ENCODE assay signal across 35 mouse cellular contexts in the genomic region with DNA sequence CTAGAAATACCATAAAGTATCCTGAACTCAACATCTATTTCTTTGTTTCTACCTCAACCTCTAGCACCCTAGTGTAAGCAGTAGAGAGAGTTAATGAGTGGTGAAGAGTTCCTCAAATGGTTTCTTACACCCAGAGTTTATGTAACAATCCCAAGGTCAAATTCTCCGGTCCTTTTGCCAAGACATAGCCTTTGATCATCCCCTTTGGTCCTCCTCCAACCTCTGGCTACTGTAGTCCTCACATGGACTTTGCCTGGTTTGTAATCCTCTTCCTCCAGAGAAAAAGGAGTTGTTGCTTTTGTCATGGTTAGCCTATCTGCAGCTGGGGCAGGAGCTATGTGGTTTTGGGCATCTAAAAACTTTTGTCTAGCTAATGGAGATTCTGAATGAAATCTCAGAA. TPM values are rescaled to one million over a fixed set of nuclear protein-coding genes. Genes with fewer than 3 reads are reported as not detected.
DNase-seq lines count a peak whose midpoint lies in the region; ATAC-seq and TF ChIP-seq lines count a peak whose summit lies in the region.
"Had no signal": no experiment of that assay in that cellular context is flagged by ENCODE, and none has a peak within 500 bp of the region (broad histone marks: within the 10 kb centered on the region; RNA-seq: fewer than 3 reads in every experiment).

No protein-coding gene starts in this region.

- no peak for TF ChIP-seq POLR2A in liver, adult 2 months (IDR thresholded peaks at IDR 0.05; ENCODE audit: extremely low read depth, insufficient read depth, low read length)
- no peak for TF ChIP-seq POLR2A in thymus, adult 2 months (IDR thresholded peaks at IDR 0.05; ENCODE audit: control insufficient read depth, extremely low read depth, insufficient read depth, low read length, poor library complexity)

- no peak overlapping the region for H3K4me3 ChIP-seq in kidney, embryonic 16.5 days (ENCODE audit: low read length)
- H3K4me3 ChIP-seq in liver, adult 2 months (ENCODE audit: insufficient read depth, low read depth, low read length), result no peak overlapping the region
- no peak overlapping the region for H3K4me3 ChIP-seq in liver, embryonic 11.5 days (ENCODE audit: low read depth, low read length)
- H3K4me3 ChIP-seq in thymus, adult 2 months (ENCODE audit: control insufficient read depth, insufficient read depth, low read length), result no peak overlapping the region
- H3K4me3 ChIP-seq: forebrain, embryonic 13.5 days; heart, embryonic 10.5 days; heart, embryonic 15.5 days; hindbrain, embryonic 12.5 days; intestine, embryonic 15.5 days; midbrain, embryonic 13.5 days; neural tube, embryonic 13.5 days; stomach, embryonic 15.5 days had no signal

- WGBS in kidney, embryonic 16.5 days, result 89% methylated on average over 1 of the region's 1 CpGs
- 7% methylated on average over 1 of the region's 1 CpGs for WGBS in liver, adult 2 months
- 95% methylated on average over 1 of the region's 1 CpGs for WGBS in liver, embryonic 11.5 days
- WGBS in thymus, adult 2 months, result 91% methylated on average over 1 of the region's 1 CpGs

- H3K4me2 ChIP-seq in kidney, embryonic 16.5 days (replicated peaks; ENCODE audit: low read depth, low read length), result no peak overlapping the region
- H3K4me2 ChIP-seq in liver, embryonic 11.5 days, result no peak overlapping the region
- H3K4me2 ChIP-seq: forebrain, embryonic 13.5 days; heart, embryonic 15.5 days; hindbrain, embryonic 12.5 days; intestine, embryonic 15.5 days; midbrain, embryonic 13.5 days; neural tube, embryonic 13.5 days; stomach, embryonic 15.5 days had no signal

- H3K27ac ChIP-seq in kidney, embryonic 16.5 days (ENCODE audit: low read length), result no peak overlapping the region
- peak overlapping the region; percentile 61 for H3K27ac ChIP-seq in liver, adult 2 months (replicated peaks; ENCODE audit: insufficient read depth, low read depth, low read length)
- H3K27ac ChIP-seq in liver, embryonic 11.5 days (ENCODE audit: low read depth, low read length), result no peak overlapping the region
- no peak overlapping the region for H3K27ac ChIP-seq in thymus, adult 2 months (ENCODE audit: control insufficient read depth, insufficient read depth, low read length)
- H3K27ac ChIP-seq: forebrain, embryonic 13.5 days; heart, embryonic 10.5 days; heart, embryonic 15.5 days; hindbrain, embryonic 12.5 days; hindbrain, postnatal 0 days; intestine, embryonic 15.5 days; midbrain, embryonic 13.5 days; neural tube, embryonic 13.5 days; stomach, embryonic 15.5 days had no signal

- no peaks in the 10 kb centered on the region for H3K9me3 ChIP-seq in kidney, embryonic 16.5 days (ENCODE audit: low read length)
- no peaks in the 10 kb centered on the region for H3K9me3 ChIP-seq in liver, embryonic 11.5 days (ENCODE audit: control insufficient read depth, low read length)
- H3K9me3 ChIP-seq: forebrain, embryonic 13.5 days; heart, embryonic 10.5 days; heart, embryonic 15.5 days; hindbrain, embryonic 12.5 days; intestine, embryonic 15.5 days; midbrain, embryonic 13.5 days; neural tube, embryonic 13.5 days; stomach, embryonic 15.5 days had no signal

- H3K27me3 ChIP-seq in kidney, embryonic 16.5 days (ENCODE audit: insufficient read depth, low read length), result no peaks in the 10 kb centered on the region
- no peaks in the 10 kb centered on the region for H3K27me3 ChIP-seq in liver, adult 2 months (ENCODE audit: control insufficient read depth, insufficient read depth, low read length)
- no peaks in the 10 kb centered on the region for H3K27me3 ChIP-seq in liver, embryonic 11.5 days (replicated peaks; ENCODE audit: control insufficient read depth, insufficient read depth, low read length)
- no peaks in the 10 kb centered on the region for H3K27me3 ChIP-seq in thymus, adult 2 months (ENCODE audit: control insufficient read depth, insufficient read depth, low read length)
- H3K27me3 ChIP-seq: CH12.LX; forebrain, embryonic 13.5 days; heart, embryonic 15.5 days; hindbrain, embryonic 12.5 days; intestine, embryonic 15.5 days; midbrain, embryonic 13.5 days; neural tube, embryonic 13.5 days; stomach, embryonic 15.5 days had no signal

- peaks cover 12% of the 10 kb centered on the region for H3K36me3 ChIP-seq in kidney, embryonic 16.5 days (ENCODE audit: insufficient read depth, low read length)
- no peaks in the 10 kb centered on the region for H3K36me3 ChIP-seq in liver, adult 2 months (ENCODE audit: control insufficient read depth, insufficient read depth, low read length)
- H3K36me3 ChIP-seq in liver, embryonic 11.5 days (ENCODE audit: control insufficient read depth, insufficient read depth, low read length), result peaks cover 7% of the 10 kb centered on the region
- H3K36me3 ChIP-seq in thymus, adult 2 months (ENCODE audit: control insufficient read depth, insufficient read depth, low read length), result peaks cover 5% of the 10 kb centered on the region

- H3K4me1 ChIP-seq in kidney, embryonic 16.5 days (ENCODE audit: insufficient read depth, low read length), result peaks cover 15% of the 10 kb centered on the region
- peaks cover 19% of the 10 kb centered on the region for H3K4me1 ChIP-seq in liver, adult 2 months (ENCODE audit: control insufficient read depth, insufficient read depth, low read length)
- peaks cover 9% of the 10 kb centered on the region; the same call in 1 of the 2 replicates for H3K4me1 ChIP-seq in liver, embryonic 11.5 days (replicated peaks; ENCODE audit: control insufficient read depth, insufficient read depth, low read length)
- peaks cover 9% of the 10 kb centered on the region for H3K4me1 ChIP-seq in thymus, adult 2 months (replicated peaks; ENCODE audit: control insufficient read depth, insufficient read depth, low read length)

- DNase-seq in adrenal gland, adult (ENCODE audit: inconsistent age in 2 of 2, low spot score in 1 of 2), result peak; percentile 32 to 71
- DNase-seq in adrenal gland, postnatal 14 days, result no peak
- peak; percentile 84 for DNase-seq in kidney, adult 11 months
- peak; percentile 95 for DNase-seq in liver, adult 2 months (ENCODE audit: extremely low read depth, low read depth, low spot score)
- DNase-seq in liver, embryonic 11.5 days (ENCODE audit: low spot score), result no peak
- DNase-seq in thymus, adult 2 months, result no peak
- DNase-seq: adrenal gland, postnatal 10 days; cerebellum, adult 11-12 months; cerebellum, postnatal 10 days; gastrocnemius, postnatal 14 days; liver; retina, postnatal 1 day; right cerebral cortex, postnatal 14 days; thymus, postnatal 14 days had no signal

- no peak overlapping the region for H3K9ac ChIP-seq in kidney, embryonic 16.5 days (replicated peaks; ENCODE audit: low read length)
- H3K9ac ChIP-seq in liver, adult 2 months (ENCODE audit: low read depth, low read length), result no peak overlapping the region
- H3K9ac ChIP-seq in liver, embryonic 11.5 days (ENCODE audit: low read depth, low read length), result no peak overlapping the region
- H3K9ac ChIP-seq: forebrain, embryonic 13.5 days; heart, embryonic 15.5 days; hindbrain, embryonic 12.5 days; intestine, embryonic 15.5 days; midbrain, embryonic 13.5 days; neural tube, embryonic 13.5 days; stomach, embryonic 15.5 days had no signal

- TF ChIP-seq CTCF in liver, adult 2 months (IDR thresholded peaks at IDR 0.05; ENCODE audit: low read depth, low read length), result no peak
- TF ChIP-seq CTCF in thymus, adult 2 months (IDR thresholded peaks at IDR 0.05; ENCODE audit: borderline replicate concordance, control insufficient read depth, extremely low read depth, insufficient read depth, low read length, poor library complexity), result no peak

- no peaks in the 10 kb centered on the region for H3K79me2 ChIP-seq in liver, adult 2 months (ENCODE audit: control insufficient read depth, insufficient read depth, low read length)

- ATAC-seq in kidney, embryonic 16.5 days (ENCODE audit: low FRiP score, low TSS enrichment), result no peak
- ATAC-seq in liver, embryonic 11.5 days (replicated peaks; ENCODE audit: low FRiP score), result no peak
- ATAC-seq: activated CD4-positive, CD25-positive, alpha-beta regulatory T cell, adult 4 months; forebrain, embryonic 13.5 days; hindbrain, postnatal 0 days; intestine, embryonic 15.5 days; midbrain, embryonic 13.5 days had no signal

RNA-seq across cellular contexts. Expression of gene Armc5, which starts 1.7 kb away (rescaled TPM):
- total RNA-seq in adrenal gland, postnatal 14 days (2021), result 16.2 and 18.7 TPM in 2 replicates
- polyA plus RNA-seq in kidney, embryonic 16.5 days (2015; fragmentation: Nextera tagmentation; extraction: Ambion mirVana), result 19.7 and 21.7 TPM in 2 replicates
- 2.1 and 3.2 TPM in 2 replicates for total RNA-seq in liver, adult 2 months (2014; rRNA removed)
- 11.3 and 12.7 TPM in 2 replicates for polyA plus RNA-seq in liver, adult 2 months (2012; rRNA removed)
- 15.1 and 15.8 TPM in 2 replicates for polyA plus RNA-seq in liver, embryonic 11.5 days (2014; fragmentation: Nextera tagmentation; extraction: Ambion mirVana)
- 68.6 and 85.1 TPM in 2 replicates for polyA plus RNA-seq in thymus, adult 2 months (2012; rRNA removed)

RNA-seq across cellular contexts. Expression of gene 9130023H24Rik, which starts 2.4 kb away (rescaled TPM):
- total RNA-seq in adrenal gland, postnatal 14 days (2021), result 6.9 and 7.2 TPM in 2 replicates
- polyA plus RNA-seq in kidney, embryonic 16.5 days (2015; fragmentation: Nextera tagmentation; extraction: Ambion mirVana), result 8.7 and 8.8 TPM in 2 replicates
- 1.8 and 2.4 TPM in 2 replicates for total RNA-seq in liver, adult 2 months (2014; rRNA removed)
- polyA plus RNA-seq in liver, adult 2 months (2012; rRNA removed), result 0.91 and 1.4 TPM in 2 replicates
- 3.8 and 4.5 TPM in 2 replicates for polyA plus RNA-seq in liver, embryonic 11.5 days (2014; fragmentation: Nextera tagmentation; extraction: Ambion mirVana)
- polyA plus RNA-seq in thymus, adult 2 months (2012; rRNA removed), result 2.4 and 2.5 TPM in 2 replicates

RNA-seq across cellular contexts. Expression of gene Tgfb1i1, which starts 11.1 kb away (rescaled TPM):
- 30.0 and 32.3 TPM in 2 replicates for total RNA-seq in adrenal gland, postnatal 14 days (2021)
- 104 and 111 TPM in 2 replicates for polyA plus RNA-seq in kidney, embryonic 16.5 days (2015; fragmentation: Nextera tagmentation; extraction: Ambion mirVana)
- 0.65 and 1.1 TPM in 2 replicates for total RNA-seq in liver, adult 2 months (2014; rRNA removed)
- polyA plus RNA-seq in liver, adult 2 months (2012; rRNA removed), result 1.6 and 2.0 TPM in 2 replicates
- 35.3 and 38.2 TPM in 2 replicates for polyA plus RNA-seq in liver, embryonic 11.5 days (2014; fragmentation: Nextera tagmentation; extraction: Ambion mirVana)
- polyA plus RNA-seq in thymus, adult 2 months (2012; rRNA removed), result 21.0 and 25.4 TPM in 2 replicates
- total RNA-seq: CH12.LX had no signal

RNA-seq across cellular contexts. Expression of gene Cox6a2, which starts 29.3 kb away (rescaled TPM):
- total RNA-seq in adrenal gland, postnatal 14 days (2021), result not detected in 2 replicates
- 1.7 and 3.0 TPM in 2 replicates for polyA plus RNA-seq in kidney, embryonic 16.5 days (2015; fragmentation: Nextera tagmentation; extraction: Ambion mirVana)
- total RNA-seq in liver, adult 2 months (2014; rRNA removed), result 0.28 TPM in 1 of 2 replicates, not detected in the other
- 0.18 and 0.45 TPM in 2 replicates for polyA plus RNA-seq in liver, adult 2 months (2012; rRNA removed)
- polyA plus RNA-seq in liver, embryonic 11.5 days (2014; fragmentation: Nextera tagmentation; extraction: Ambion mirVana), result 2.3 and 6.3 TPM in 2 replicates
- 28.8 and 414 TPM in 2 replicates for polyA plus RNA-seq in thymus, adult 2 months (2012; rRNA removed)
- total RNA-seq: hindbrain, postnatal 0 days had no signal
- polyA plus RNA-seq: activated CD4-positive, CD25-positive, alpha-beta regulatory T cell, adult 4 months; forebrain, embryonic 13.5 days; midbrain, embryonic 13.5 days had no signal

RNA-seq across cellular contexts. Expression of gene Slc5a2, which starts 30.0 kb away (rescaled TPM):
- total RNA-seq in adrenal gland, postnatal 14 days (2021), result not detected in 2 replicates
- 15.0 and 15.6 TPM in 2 replicates for polyA plus RNA-seq in kidney, embryonic 16.5 days (2015; fragmentation: Nextera tagmentation; extraction: Ambion mirVana)
- total RNA-seq in liver, adult 2 months (2014; rRNA removed), result 0.07 TPM in 1 of 2 replicates, not detected in the other
- not detected in 2 replicates for polyA plus RNA-seq in liver, adult 2 months (2012; rRNA removed)
- 2.1 and 3.0 TPM in 2 replicates for polyA plus RNA-seq in liver, embryonic 11.5 days (2014; fragmentation: Nextera tagmentation; extraction: Ambion mirVana)
- 0.29 and 0.67 TPM in 2 replicates for polyA plus RNA-seq in thymus, adult 2 months (2012; rRNA removed)
- total RNA-seq: gastrocnemius, postnatal 14 days; granulocyte monocyte progenitor cell, adult 5-6 weeks; heart, postnatal 25 days; hindbrain, postnatal 0 days; layer of hippocampus, postnatal 10 days; left cerebral cortex, adult 18-20 months; left cerebral cortex, postnatal 14 days had no signal
- polyA plus RNA-seq: activated CD4-positive, CD25-positive, alpha-beta regulatory T cell, adult 4 months; C2C12; cortical plate, adult 2 months; forebrain, embryonic 13.5 days; heart, embryonic 15.5 days; hindbrain, embryonic 12.5 days; limb, embryonic 11.5 days; lung, embryonic 16.5 days; midbrain, embryonic 13.5 days; neural tube, embryonic 13.5 days had no signal

Comparison
In these comparisons a context has a peak if more than half of its experiments do, and no peak if none do; other contexts are left out.
1. DNase-seq: peak in adrenal gland, adult (2 of 2), kidney, adult 11 months (single experiment) and liver, adult 2 months (single experiment); none in adrenal gland, postnatal 14 days (single experiment), liver, embryonic 11.5 days (single experiment) and thymus, adult 2 months (single experiment).